Mouse (Mus musculus): ENCODE results near the gene Arhgap10.

Arhgap10 gene

GRCm38 (mm10) chr8:77275571-77275970, 242.2 kb downstream of the Arhgap10 start:
- DNase-seq, result no peak

GRCm38 (mm10) chr8:77272136-77272535, 245.6 kb downstream of the Arhgap10 start:
- DNase-seq, result no peak

GRCm38 (mm10) chr8:77267941-77268405, 249.8 kb downstream of the Arhgap10 start:
- DNase-seq, result no peak

GRCm38 (mm10) chr8:77262216-77263009, 255.3 kb downstream of the Arhgap10 start:
- DNase-seq, result no peak

GRCm38 (mm10) chr8:77261215-77261614, 256.5 kb downstream of the Arhgap10 start:
- no peak for DNase-seq

- peak; percentile 19 for DNase-seq
Measured at GRCm38 (mm10) chr8:77257085-77257451, 260.7 kb downstream of the Arhgap10 start.

- DNase-seq, result peak; percentile 8
Measured at GRCm38 (mm10) chr8:77256450-77257084, 261.2 kb downstream of the Arhgap10 start.

GRCm38 (mm10) chr8:77254466-77254865, 263.3 kb downstream of the Arhgap10 start:
- no peak for DNase-seq

- DNase-seq, result no peak
Measured at GRCm38 (mm10) chr8:77251134-77251533, 266.6 kb downstream of the Arhgap10 start.

- no peak for DNase-seq
Measured at GRCm38 (mm10) chr8:77250094-77250493, 267.7 kb downstream of the Arhgap10 start.

- DNase-seq, result no peak
Measured at GRCm38 (mm10) chr8:77241381-77241780, 276.4 kb downstream of the Arhgap10 start.

GRCm38 (mm10) chr8:77239462-77239861, 278.3 kb downstream of the Arhgap10 start:
- no peak for DNase-seq

GRCm38 (mm10) chr8:77236701-77237100, 281.1 kb downstream of the Arhgap10 start:
- no peak for DNase-seq

- no peak for DNase-seq
Measured at GRCm38 (mm10) chr8:77232411-77232810, 285.3 kb downstream of the Arhgap10 start.

- no peak for DNase-seq
Measured at GRCm38 (mm10) chr8:77231834-77232233, 285.9 kb downstream of the Arhgap10 start.

- DNase-seq, result no peak
Measured at GRCm38 (mm10) chr8:77231211-77231610, 286.5 kb downstream of the Arhgap10 start.

- DNase-seq, result no peak
Measured at GRCm38 (mm10) chr8:77228688-77229087, 289.1 kb downstream of the Arhgap10 start.

- DNase-seq, result no peak
Measured at GRCm38 (mm10) chr8:77227742-77228141, 290.0 kb downstream of the Arhgap10 start.

GRCm38 (mm10) chr8:77223123-77223522, 294.6 kb downstream of the Arhgap10 start:
- no peak for DNase-seq

GRCm38 (mm10) chr8:77215191-77215590, 302.6 kb downstream of the Arhgap10 start:
- no peak for DNase-seq

GRCm38 (mm10) chr8:77214665-77215064, 303.1 kb downstream of the Arhgap10 start:
- no peak for DNase-seq

- DNase-seq, result no peak
Measured at GRCm38 (mm10) chr8:77213893-77214464, 303.8 kb downstream of the Arhgap10 start.

- DNase-seq, result no peak
Measured at GRCm38 (mm10) chr8:77209297-77209696, 308.5 kb downstream of the Arhgap10 start.
